Mouse (Mus musculus) small intestine, adult 2 months (tissue): ENCODE results near the gene Fbxl19. TPM values are rescaled to one million over a fixed set of nuclear protein-coding genes. Genes with fewer than 3 reads are reported as not detected.

Experiments
- H3K27ac ChIP-seq: fragments of 200-500 bp; 2 replicates; pipeline ENCODE4 v1.5.1; 2012; ENCODE audit warnings: low read depth, low read length, control low read depth, inconsistent platforms; ENCODE audit not compliant: insufficient read depth
- H3K27me3 ChIP-seq: fragments of 200-500 bp; 2 replicates; pipeline ENCODE4 v1.6.1; 2012; ENCODE audit warnings: mild to moderate bottlenecking, moderate library complexity, low read length, inconsistent platforms; ENCODE audit not compliant: control insufficient read depth, insufficient read depth
- H3K36me3 ChIP-seq: fragments of 200-500 bp; 2 replicates; pipeline ENCODE4 v1.6.1; 2012; ENCODE audit warnings: mild to moderate bottlenecking, low read length, control low read depth, inconsistent platforms; ENCODE audit not compliant: control insufficient read depth, insufficient read depth
- H3K4me1 ChIP-seq: fragments of 200-500 bp; 2 replicates; pipeline ENCODE4 v1.6.1; 2012; ENCODE audit warnings: low read length, inconsistent platforms, mixed read lengths; ENCODE audit not compliant: control insufficient read depth, insufficient read depth, insufficient read length
- H3K4me3 ChIP-seq: fragments of 200-500 bp; 2 replicates; pipeline ENCODE4 v1.5.1; 2012; ENCODE audit warnings: low read depth, mild to moderate bottlenecking, control low read depth, inconsistent platforms, low read length, moderate library complexity
- CTCF ChIP-seq: fragments of 200-500 bp; IDR thresholded peaks from 2 replicates; pipeline ENCODE4 v1.5.1; 2012; ENCODE audit warnings: low read depth, mild to moderate bottlenecking, control low read depth, inconsistent platforms, low read length, moderate library complexity, mixed read lengths; ENCODE audit not compliant: insufficient replicate concordance, insufficient read length; ENCODE audit errors: extremely low read depth
- POLR2A ChIP-seq: fragments of 200-500 bp; IDR thresholded peaks from 2 replicates; pipeline ENCODE4 v1.6.1; 2012; ENCODE audit warnings: low read depth, mild to moderate bottlenecking, control low read depth, inconsistent platforms, low read length, moderate library complexity
- WGBS: fragments of 180-500 bp; shearing (Covaris S2); methylation state at CpG from one replicate; pipeline ENCODE4 v1.1.7; 2018; 5-methylcytosine and 5-hydroxymethylcytosine counted together
- polyA plus RNA-seq: library from polyadenylated mRNA; depleted of rRNA; stranded (reverse); fragments of >200 nt; gene quantifications from 2 replicates; pipeline ENCODE4 v1.2.3, GENCODE M21; 2012

Fbxl19 gene
- polyA plus RNA-seq, 1 experiment, result 53.0 TPM

DNA sequence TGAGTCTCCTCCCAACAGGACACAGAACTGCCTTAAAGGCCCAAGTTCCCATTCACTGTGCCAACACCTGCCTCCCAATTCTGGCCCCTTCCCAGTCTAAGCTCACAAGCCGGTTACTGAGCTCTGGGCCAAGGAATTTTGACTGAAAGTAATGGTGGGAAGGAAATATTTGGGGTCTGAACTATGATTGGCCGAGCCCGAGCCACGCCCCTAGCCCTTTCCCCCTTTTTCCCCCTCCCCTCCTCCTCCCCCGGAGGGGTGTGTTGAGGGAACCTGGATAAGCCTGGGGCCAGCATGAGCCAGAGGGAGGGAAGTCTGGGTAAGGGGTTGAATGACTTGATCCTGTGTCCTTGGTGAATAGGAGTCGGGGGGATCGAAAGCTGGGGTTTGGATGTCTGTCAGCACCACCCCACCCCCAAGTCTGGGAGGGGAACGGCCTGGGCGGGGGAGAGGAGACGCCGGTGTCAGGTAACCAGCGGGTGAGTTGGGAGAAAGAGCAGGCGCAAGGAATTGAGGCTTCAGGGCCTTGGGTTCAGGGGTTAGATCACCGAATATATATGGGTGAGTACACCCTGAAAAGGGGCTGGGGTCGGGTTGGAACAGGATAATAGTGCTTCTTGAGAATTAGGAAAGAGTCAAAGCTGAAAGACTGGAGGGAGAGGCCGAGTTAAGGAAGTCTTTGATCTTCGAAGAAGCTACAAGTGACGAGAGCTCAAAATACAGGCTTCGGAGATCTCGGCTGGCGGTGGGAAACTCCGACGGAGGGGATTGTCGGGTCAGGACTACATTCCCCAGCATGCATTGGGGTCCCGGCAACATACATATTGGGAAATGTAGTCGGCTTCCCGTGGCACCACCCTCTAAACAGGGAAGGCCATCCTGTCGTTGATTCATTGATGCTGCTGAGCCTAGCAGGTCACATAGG lies 31.6 kb upstream of the Fbxl19 start, which contains the start of gene Ctf1:
Gene Ctf1, plus strand, starts transcription at position 276 of the 925 bp plus-strand sequence.
- Histone ChIP-seq H3K4me1 (peaks cover 25% of the 10 kb centered on the region), H3K27me3 (no peaks in the 10 kb centered on the region), H3K27ac (peak within 1 kb of the TSS; percentile 70), H3K4me3 (peak within 1 kb of the TSS; percentile 54), H3K36me3 (no peaks in the 10 kb centered on the region)
- 6% methylated on average over 28 of the region's 28 CpGs for WGBS
- TF ChIP-seq CTCF (no peak), POLR2A (peak; percentile 13; the same call in 1 of the 2 replicates)

DNA sequence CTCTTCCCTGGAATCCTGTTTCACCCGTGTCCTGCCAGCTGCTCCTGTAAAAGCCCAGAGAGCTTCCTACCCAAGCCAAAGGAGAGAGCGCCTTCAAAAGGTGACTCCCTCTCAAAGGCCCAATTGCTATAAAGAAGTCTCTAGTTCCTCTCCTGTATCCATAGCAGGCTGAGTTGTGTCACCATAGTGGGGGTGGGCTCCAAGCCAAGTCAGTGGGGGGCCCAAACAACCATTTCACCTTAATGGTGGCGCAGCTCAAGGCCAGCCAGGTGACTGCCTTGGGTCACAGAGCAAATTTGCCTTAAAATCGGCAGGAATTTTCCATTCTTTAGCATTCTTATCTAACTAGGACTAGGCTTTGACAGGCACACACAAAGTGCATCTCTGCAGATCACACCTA lies 29.5 kb upstream of the Fbxl19 start:
- Histone ChIP-seq H3K4me1 (peaks cover 23% of the 10 kb centered on the region), H3K36me3 (no peaks in the 10 kb centered on the region), H3K27ac (no peak overlapping the region), H3K4me3 (no peak overlapping the region), H3K27me3 (no peaks in the 10 kb centered on the region)
- TF ChIP-seq CTCF (no peak), POLR2A (no peak)
- 83% methylated on average over 4 of the region's 4 CpGs for WGBS

DNA sequence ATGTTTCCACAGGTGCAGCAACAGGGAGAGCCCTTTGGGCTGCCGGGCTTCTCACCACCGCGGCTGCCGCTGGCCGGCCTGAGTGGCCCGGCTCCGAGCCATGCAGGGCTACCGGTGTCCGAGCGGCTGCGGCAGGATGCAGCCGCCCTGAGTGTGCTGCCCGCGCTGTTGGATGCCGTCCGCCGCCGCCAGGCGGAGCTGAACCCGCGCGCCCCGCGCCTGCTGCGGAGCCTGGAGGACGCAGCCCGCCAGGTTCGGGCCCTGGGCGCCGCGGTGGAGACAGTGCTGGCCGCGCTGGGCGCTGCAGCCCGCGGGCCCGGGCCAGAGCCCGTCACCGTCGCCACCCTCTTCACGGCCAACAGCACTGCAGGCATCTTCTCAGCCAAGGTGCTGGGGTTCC lies 27.4 kb upstream of the Fbxl19 start:
- peaks cover 10% of the 10 kb centered on the region for H3K4me1 ChIP-seq
- no peak overlapping the region for H3K27ac ChIP-seq
- H3K4me3 ChIP-seq, result peak overlapping the region; percentile 42
- no peaks in the 10 kb centered on the region for H3K27me3 ChIP-seq
- H3K36me3 ChIP-seq, result no peaks in the 10 kb centered on the region
- TF ChIP-seq CTCF (peak; percentile 56), POLR2A (no peak)
- WGBS, result 7% methylated on average over 41 of the region's 41 CpGs

DNA sequence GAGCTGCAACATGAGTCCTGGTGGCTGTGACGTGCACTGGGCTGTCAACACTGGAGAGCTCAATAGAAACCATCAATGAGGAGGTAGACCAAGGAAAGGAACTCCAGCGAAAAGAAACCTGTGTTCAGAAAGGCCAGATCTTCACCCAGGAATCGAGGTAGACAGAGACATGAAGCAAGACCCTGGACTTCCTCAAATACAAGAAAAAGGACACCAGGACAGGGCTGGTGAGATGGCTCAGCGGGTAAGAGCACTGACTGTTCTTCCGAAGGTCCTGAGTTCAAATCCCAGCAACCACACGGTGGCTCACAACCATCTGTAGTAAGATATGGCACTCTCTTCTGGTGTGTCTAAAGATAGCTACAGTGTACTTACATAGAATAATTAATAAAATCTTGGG lies 26.0 kb upstream of the Fbxl19 start:
- TF ChIP-seq CTCF, result no peak
- TF ChIP-seq POLR2A, result no peak
- no peak overlapping the region for H3K27ac ChIP-seq
- H3K27me3 ChIP-seq, result no peaks in the 10 kb centered on the region
- H3K4me3 ChIP-seq, result no peak overlapping the region
- 93% methylated on average over 6 of the region's 6 CpGs for WGBS
- H3K4me1 ChIP-seq, result peaks cover 5% of the 10 kb centered on the region
- H3K36me3 ChIP-seq, result no peaks in the 10 kb centered on the region

DNA sequence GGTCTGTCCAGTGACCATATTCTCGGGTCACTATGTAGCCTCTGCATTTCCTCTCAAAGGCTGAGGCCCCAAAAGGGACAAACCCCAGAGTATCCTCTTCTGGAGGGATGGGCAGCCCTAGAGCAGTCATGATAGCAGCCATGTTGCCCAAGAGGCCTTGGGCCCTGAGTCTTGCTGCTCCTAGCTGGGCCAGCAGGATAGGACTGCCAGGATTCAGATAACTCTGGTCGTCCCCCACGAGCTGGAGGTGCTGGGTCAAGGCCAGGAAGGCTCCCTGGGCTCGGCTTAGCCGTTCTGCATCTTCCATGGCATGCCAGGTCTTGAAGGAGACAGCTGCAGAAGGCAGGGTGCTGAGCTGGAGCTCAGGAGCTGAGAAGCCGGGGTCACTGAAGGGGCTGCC lies 25.1 kb upstream of the Fbxl19 start:
- Histone ChIP-seq H3K27me3 (no peaks in the 10 kb centered on the region), H3K27ac (no peak overlapping the region), H3K4me1 (peaks cover 5% of the 10 kb centered on the region), H3K4me3 (no peak overlapping the region), H3K36me3 (no peaks in the 10 kb centered on the region)
- TF ChIP-seq CTCF, result no peak
- no peak for TF ChIP-seq POLR2A
- WGBS, result 93% methylated on average over 6 of the region's 6 CpGs

DNA sequence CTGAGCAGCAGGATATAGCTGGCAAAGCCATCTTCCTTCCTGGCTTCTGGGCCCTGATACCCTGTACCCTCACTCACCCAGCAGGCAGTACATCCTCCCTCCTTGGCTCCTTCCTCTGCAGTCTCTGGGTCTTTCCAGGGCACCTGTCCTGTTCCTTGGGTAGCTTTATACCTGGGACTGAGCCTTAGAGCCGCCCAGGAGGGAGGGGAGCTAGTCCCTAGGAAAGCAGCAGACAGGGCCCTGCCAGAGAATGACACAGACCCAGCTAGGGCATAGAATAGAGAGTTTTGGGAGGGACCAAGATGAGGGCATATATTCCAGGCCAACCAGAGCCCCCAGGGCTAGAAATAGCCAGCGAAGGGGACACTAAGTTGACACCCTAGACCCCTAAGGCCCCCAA lies 18.9 kb upstream of the Fbxl19 start:
- Histone ChIP-seq H3K4me1 (peaks cover 5% of the 10 kb centered on the region; the same call in 1 of the 2 replicates), H3K36me3 (no peaks in the 10 kb centered on the region), H3K27ac (no peak overlapping the region), H3K27me3 (no peaks in the 10 kb centered on the region), H3K4me3 (no peak overlapping the region)
- no peak for TF ChIP-seq POLR2A
- no peak for TF ChIP-seq CTCF
- 86% methylated on average over 2 of the region's 2 CpGs for WGBS

DNA sequence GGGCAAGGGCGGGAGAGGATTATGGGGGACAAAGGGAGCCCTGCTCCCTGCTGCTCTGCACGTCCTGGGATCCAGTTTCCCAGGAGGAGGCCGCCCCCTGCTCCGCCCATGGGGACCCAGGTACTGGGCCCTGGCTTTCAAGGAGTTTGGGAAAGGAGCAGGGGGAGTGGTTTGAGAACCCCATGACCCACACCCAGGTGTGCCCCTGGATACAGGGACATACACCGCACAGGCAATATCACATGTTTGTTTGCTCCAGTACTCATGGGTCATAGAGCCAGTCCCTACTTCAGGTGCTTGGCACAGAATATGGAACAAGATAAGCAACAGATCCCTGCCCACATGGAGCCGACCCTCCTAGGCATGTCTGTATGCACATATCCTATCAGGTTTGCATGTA lies 18.4 kb upstream of the Fbxl19 start:
- peaks cover 5% of the 10 kb centered on the region; the same call in 1 of the 2 replicates for H3K4me1 ChIP-seq
- TF ChIP-seq POLR2A (no peak), CTCF (no peak)
- H3K27ac ChIP-seq, result no peak overlapping the region
- no peaks in the 10 kb centered on the region for H3K27me3 ChIP-seq
- H3K4me3 ChIP-seq, result no peak overlapping the region
- WGBS, result 72% methylated on average over 6 of the region's 6 CpGs
- no peaks in the 10 kb centered on the region for H3K36me3 ChIP-seq

DNA sequence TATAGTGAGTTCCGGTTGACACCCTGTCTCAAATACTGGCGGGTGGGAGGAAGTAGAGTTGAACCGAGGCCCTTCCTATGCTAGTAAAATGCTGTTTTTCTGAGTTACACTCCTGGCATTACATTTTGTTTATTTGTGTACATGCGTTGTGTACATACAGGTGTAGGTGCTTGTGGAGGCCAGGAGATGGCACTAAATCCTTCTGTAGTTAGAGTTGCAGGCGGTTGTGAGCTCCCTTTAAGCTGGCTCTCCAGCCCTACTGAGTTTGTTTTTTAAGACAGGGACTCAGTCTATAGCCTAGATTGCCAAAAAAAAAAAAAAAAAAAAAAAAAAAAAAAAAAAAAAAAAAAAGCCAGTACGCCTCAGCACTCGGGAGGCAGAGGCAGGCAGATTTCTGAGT lies 16.4 kb upstream of the Fbxl19 start:
- H3K27ac ChIP-seq, result no peak overlapping the region
- H3K4me3 ChIP-seq, result no peak overlapping the region
- H3K4me1 ChIP-seq, result peaks cover 5% of the 10 kb centered on the region; the same call in 1 of the 2 replicates
- no peaks in the 10 kb centered on the region for H3K36me3 ChIP-seq
- TF ChIP-seq POLR2A (no peak), CTCF (no peak)
- H3K27me3 ChIP-seq, result no peaks in the 10 kb centered on the region
- 86% methylated on average over 7 of the region's 7 CpGs for WGBS
